Mouse (Mus musculus) embryo, embryonic 10.5 days (tissue): ENCODE results near the gene Ascl2.

Source experiments
- DNase-seq: peaks from one replicate; pipeline ENCODE4 v3.0.0-alpha.2; 2015; ENCODE audit warnings: low spot score

Gene Ascl2

GRCm38 (mm10) chr7:142917659-142918058 lies 51.4 kb downstream of the Ascl2 start:
- no peak for DNase-seq
